ENCODE assay signal across 8 mouse cellular contexts in genomic region chr1:92831188-92832001, GRCm38 (mm10). TPM values are rescaled to one million over a fixed set of nuclear protein-coding genes. Genes with fewer than 3 reads are reported as not detected.
DNase-seq lines count a peak whose midpoint lies in the region; TF ChIP-seq lines count a peak whose summit lies in the region.

Gene Gpc1 (plus strand): TSS chr1:92831645.

- 1% methylated on average over 80 of the region's 99 CpGs for WGBS in lung, adult 2 months
- WGBS in olfactory bulb, adult 2 months: under 1% methylated on average over 72 of the region's 99 CpGs
- under 1% methylated on average over 74 of the region's 99 CpGs for WGBS in thymus, adult 2 months

- intact Hi-C loops in heart, postnatal 36 days (cut with DNase I): loop anchor here (5.0 kb wide), 2 partner anchors 44 to 89 kb away; no protein-coding TSS in a partner anchor

- TF ChIP-seq CTCF in E14TG2a.4 (conservative IDR thresholded peaks at IDR 0.05; ENCODE audit: low read length): no peak
- TF ChIP-seq CTCF in lung, adult 2 months (IDR thresholded peaks at IDR 0.05; ENCODE audit: insufficient read depth, low read length): no peak
- no peak for TF ChIP-seq CTCF in olfactory bulb, adult 2 months (IDR thresholded peaks at IDR 0.05; ENCODE audit: insufficient read depth, low read depth, low read length)
- TF ChIP-seq CTCF in thymus, adult 2 months (IDR thresholded peaks at IDR 0.05; ENCODE audit: borderline replicate concordance, control insufficient read depth, extremely low read depth, insufficient read depth, low read length, poor library complexity): no peak

- H3K9me3 ChIP-seq in E14TG2a.4 (ENCODE audit: low read length): no peaks in the 10 kb centered on the region

- no peak for TF ChIP-seq POLR2A in lung, adult 2 months (IDR thresholded peaks at IDR 0.05; ENCODE audit: borderline replicate concordance, extremely low read depth, low read depth, low read length)
- TF ChIP-seq POLR2A in olfactory bulb, adult 2 months (IDR thresholded peaks at IDR 0.05; ENCODE audit: insufficient read depth, low read depth, low read length): peak; percentile 32
- no peak; the same call in 1 of the 2 replicates for TF ChIP-seq POLR2A in thymus, adult 2 months (IDR thresholded peaks at IDR 0.05; ENCODE audit: control insufficient read depth, extremely low read depth, insufficient read depth, low read length, poor library complexity)

- H3K36me3 ChIP-seq in E14TG2a.4 (ENCODE audit: insufficient read depth, low read length): no peaks in the 10 kb centered on the region
- no peaks in the 10 kb centered on the region for H3K36me3 ChIP-seq in thymus, adult 2 months (ENCODE audit: control insufficient read depth, insufficient read depth, low read length)

- DNase-seq in cerebellum, adult 11-12 months: peak; percentile 95
- peak; percentile 85 for DNase-seq in forelimb bud, embryonic 11.5 days (ENCODE audit: low read depth, low spot score)
- peak; percentile 63 to 67 for DNase-seq in heart, postnatal 36 days
- peak; percentile 78 to 89 for DNase-seq in layer of hippocampus, adult 8-10 months (ENCODE audit: low spot score in 2 of 2)
- DNase-seq in lung, adult 2 months: peak; percentile 68
- peak; percentile 82 for DNase-seq in thymus, adult 2 months

- H3K4me3 ChIP-seq in E14TG2a.4 (replicated peaks; ENCODE audit: low read length): peak within 1 kb of the TSS; percentile 86
- peak within 1 kb of the TSS; percentile 76 for H3K4me3 ChIP-seq in lung, adult 2 months (replicated peaks; ENCODE audit: extremely low read depth, low read depth, low read length)
- peak within 1 kb of the TSS; percentile 67 for H3K4me3 ChIP-seq in olfactory bulb, adult 2 months (ENCODE audit: insufficient read depth, low read depth, low read length)
- H3K4me3 ChIP-seq in thymus, adult 2 months (ENCODE audit: control insufficient read depth, insufficient read depth, low read length): peak within 1 kb of the TSS; percentile 79

- H3K27me3 ChIP-seq in E14TG2a.4 (ENCODE audit: insufficient read depth, low read length): peaks cover 60% of the 10 kb centered on the region
- H3K27me3 ChIP-seq in thymus, adult 2 months (ENCODE audit: control insufficient read depth, insufficient read depth, low read length): peaks cover 8% of the 10 kb centered on the region; the same call in 1 of the 2 replicates

- peak within 1 kb of the TSS; percentile 77 for H3K27ac ChIP-seq in olfactory bulb, adult 2 months (ENCODE audit: insufficient read depth, low read depth, low read length)
- no peak within 1 kb of the TSS for H3K27ac ChIP-seq in thymus, adult 2 months (ENCODE audit: control insufficient read depth, insufficient read depth, low read length)

- H3K4me1 ChIP-seq in E14TG2a.4 (replicated peaks; ENCODE audit: low read depth, low read length): peaks cover 26% of the 10 kb centered on the region
- H3K4me1 ChIP-seq in lung, adult 2 months (ENCODE audit: control insufficient read depth, insufficient read depth, low read length): no peaks in the 10 kb centered on the region; the same call in 1 of the 2 replicates
- peaks cover 16% of the 10 kb centered on the region for H3K4me1 ChIP-seq in olfactory bulb, adult 2 months (ENCODE audit: control insufficient read depth, insufficient read depth, low read length)
- peaks cover 20% of the 10 kb centered on the region for H3K4me1 ChIP-seq in thymus, adult 2 months (replicated peaks; ENCODE audit: control insufficient read depth, insufficient read depth, low read length)

RNA-seq across cellular contexts. Expression of gene Gpc1, which starts in this region (rescaled TPM):
- 100 to 1,000 TPM; 425 to 453 TPM for total RNA-seq in heart, postnatal 36 days (2021)
- total RNA-seq in layer of hippocampus, adult 8-10 months (2022): 100 to 1,000 TPM; 120 to 145 (median 132) TPM
- polyA plus RNA-seq in lung, adult 2 months (2012; rRNA removed): 23.4 and 23.6 TPM in 2 replicates
- not detected in 2 replicates for polyA plus RNA-seq in olfactory bulb, adult 2 months (2012; ENCODE audit: insufficient read depth, insufficient read length, low replicate concordance, missing spikeins)
- polyA plus RNA-seq in thymus, adult 2 months (2012; rRNA removed): 57.3 and 72.5 TPM in 2 replicates

Comparison
In these comparisons a context has a peak if more than half of its experiments do, and no peak if none do; other contexts are left out.
1. RNA of gene Gpc1 (polyA plus RNA-seq): 57.3 to 72.5 TPM in thymus, adult 2 months and 23.4 to 23.6 TPM in lung, adult 2 months; not detected in olfactory bulb, adult 2 months; every median in the first group is over 10 times any median in the second.
2. Peak in every context shown above with its lines, with median percentiles within 50 percentile points of each other: H3K4me3 ChIP-seq and DNase-seq.